ENCODE assay signal across 19 mouse cellular contexts in the genomic region with DNA sequence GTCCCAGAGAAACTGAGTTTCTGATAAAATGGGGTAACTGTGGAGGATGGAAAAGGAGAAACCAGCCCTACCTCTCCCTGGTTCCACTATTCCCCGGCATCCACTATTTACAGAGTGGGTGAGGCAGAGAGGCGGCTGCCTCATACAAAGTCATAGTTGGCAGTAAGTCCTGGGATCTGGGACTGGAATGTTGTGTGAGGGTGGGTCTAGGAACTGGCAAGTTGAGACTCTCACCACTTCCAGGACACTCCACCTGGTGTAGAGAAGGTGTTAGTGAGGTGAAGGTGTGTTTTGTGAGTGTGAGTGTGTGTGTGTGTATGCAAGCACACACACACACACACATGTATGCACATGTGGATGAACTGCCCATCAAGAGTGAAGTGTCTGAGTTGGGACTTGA.
"Had no signal": no experiment of that assay in that cellular context is flagged by ENCODE, and none has a peak within 500 bp of the region (broad histone marks: within the 10 kb centered on the region; RNA-seq: fewer than 3 reads in every experiment).

No protein-coding gene starts in this region.

- DNase-seq: kidney, adult 18-20 months; kidney, postnatal 36 days; lung, adult 2 months; lung, postnatal 10 days; right cerebral cortex, adult 18-20 months; right cerebral cortex, postnatal 14 days; right cerebral cortex, postnatal 4 days; thymus, postnatal 25 days had no signal

- ATAC-seq: hindbrain, postnatal 0 days; inflammation-experienced regulatory T-cells, adult 6 months; intestine, embryonic 16.5 days; midbrain, embryonic 15.5 days had no signal

- H3K36me3 ChIP-seq: limb, embryonic 10.5 days; limb, embryonic 13.5 days; midbrain, embryonic 12.5 days; midbrain, embryonic 15.5 days; neural tube, embryonic 12.5 days; neural tube, embryonic 15.5 days had no signal

- H3K9ac ChIP-seq: limb, embryonic 13.5 days; midbrain, embryonic 12.5 days; midbrain, embryonic 15.5 days; neural tube, embryonic 12.5 days; neural tube, embryonic 15.5 days had no signal

- H3K4me2 ChIP-seq: limb, embryonic 13.5 days; midbrain, embryonic 12.5 days; midbrain, embryonic 15.5 days; neural tube, embryonic 12.5 days; neural tube, embryonic 15.5 days had no signal

- H3K4me3 ChIP-seq: limb, embryonic 10.5 days; limb, embryonic 13.5 days; midbrain, embryonic 12.5 days; midbrain, embryonic 15.5 days; neural tube, embryonic 12.5 days; neural tube, embryonic 15.5 days had no signal

- H3K9me3 ChIP-seq: limb, embryonic 10.5 days; limb, embryonic 13.5 days; midbrain, embryonic 12.5 days; midbrain, embryonic 15.5 days; neural tube, embryonic 12.5 days; neural tube, embryonic 15.5 days had no signal

- H3K27ac ChIP-seq: hindbrain, postnatal 0 days; kidney, postnatal 0 days; limb, embryonic 10.5 days; limb, embryonic 13.5 days; macrophage; midbrain, embryonic 12.5 days; midbrain, embryonic 15.5 days; neural tube, embryonic 12.5 days; neural tube, embryonic 15.5 days had no signal
